24 mouse cellular contexts compared by ENCODE assay signal in genomic region chr6:54351860-54352259, GRCm38 (mm10). TPM values are rescaled to one million over a fixed set of nuclear protein-coding genes. Genes with fewer than 3 reads are reported as not detected.
DNase-seq lines count a peak whose midpoint lies in the region; ATAC-seq and TF ChIP-seq lines count a peak whose summit lies in the region.
"Had no signal": no experiment of that assay in that cellular context is flagged by ENCODE, and none has a peak within 500 bp of the region (broad histone marks: within the 10 kb centered on the region; RNA-seq: fewer than 3 reads in every experiment).

No protein-coding gene starts in this region.

- no peaks in the 10 kb centered on the region for H3K36me3 ChIP-seq in CH12.LX (replicated peaks in 1 of 2; ENCODE audit: control insufficient read depth in 1 of 2, insufficient read depth in 1 of 2, low read length in 1 of 2)
- no peaks in the 10 kb centered on the region for H3K36me3 ChIP-seq in small intestine, adult 2 months (ENCODE audit: control insufficient read depth, insufficient read depth, low read length)
- H3K36me3 ChIP-seq: forebrain, embryonic 12.5 days; heart, embryonic 10.5 days; neural tube, embryonic 13.5 days had no signal

- H3K27me3 ChIP-seq in CH12.LX (replicated peaks) = no peaks in the 10 kb centered on the region
- no peaks in the 10 kb centered on the region for H3K27me3 ChIP-seq in small intestine, adult 2 months (ENCODE audit: control insufficient read depth, insufficient read depth, low read length)
- H3K27me3 ChIP-seq: forebrain, embryonic 12.5 days; neural tube, embryonic 13.5 days had no signal

- DNase-seq in frontal cortex, postnatal 14 days (ENCODE audit: low spot score in 2 of 2) = no peak
- peak; percentile 21 for DNase-seq in layer of hippocampus, adult 9-11 months
- no peak for DNase-seq in layer of hippocampus, adult 9-10 months (ENCODE audit: low spot score)
- no peak for DNase-seq in CH12.LX (ENCODE audit: extremely low read depth)
- no peak for DNase-seq in left cerebral cortex, postnatal 4 days
- DNase-seq: adrenal gland, postnatal 25 days; cerebellum, adult 11 months; cerebellum, adult 9-11 months; kidney, adult 18-20 months; retina, postnatal 1 day; right cerebral cortex, postnatal 25 days; thymus, adult 2 months; thymus, postnatal 4 days had no signal

- H3K4me3 ChIP-seq in CH12.LX (replicated peaks in 1 of 3; ENCODE audit: low read depth in 2 of 3, low read length in 2 of 3, poor library complexity in 1 of 3) = no peak overlapping the region
- no peak overlapping the region for H3K4me3 ChIP-seq in small intestine, adult 2 months (ENCODE audit: low read depth, low read length)
- H3K4me3 ChIP-seq: forebrain, embryonic 12.5 days; heart, embryonic 10.5 days; megakaryocyte, embryonic 14.5 days; myocyte; neural tube, embryonic 13.5 days had no signal

- TF ChIP-seq POLR2A in CH12.LX (IDR thresholded peaks at IDR 0.05; ENCODE audit: low read depth, low read length) = no peak
- no peak for TF ChIP-seq POLR2A in small intestine, adult 2 months (IDR thresholded peaks at IDR 0.05; ENCODE audit: low read depth, low read length)

- WGBS in small intestine, adult 2 months = 37% methylated on average over 5 of the region's 5 CpGs

- TF ChIP-seq RAD21 in CH12.LX (IDR thresholded peaks at IDR 0.05; ENCODE audit: low read depth, low read length) = no peak

- no peak overlapping the region for H3K9ac ChIP-seq in CH12.LX (ENCODE audit: insufficient read depth, low read depth)
- H3K9ac ChIP-seq: forebrain, embryonic 12.5 days; liver, embryonic 14.5 days; neural tube, embryonic 13.5 days had no signal

- no peak overlapping the region for H3K27ac ChIP-seq in CH12.LX (ENCODE audit: insufficient read depth, low read depth)
- peak overlapping the region; percentile 96 for H3K27ac ChIP-seq in small intestine, adult 2 months (ENCODE audit: insufficient read depth, low read depth, low read length)
- H3K27ac ChIP-seq: forebrain, embryonic 12.5 days; heart, embryonic 10.5 days; kidney, postnatal 0 days; liver, embryonic 14.5 days; neural tube, embryonic 13.5 days had no signal

- no peak for TF ChIP-seq EP300 in CH12.LX (IDR thresholded peaks at IDR 0.05; ENCODE audit: low read length)

- ATAC-seq in frontal cortex, adult (ENCODE audit: low TSS enrichment) = peak; percentile 73; the same call in 1 of the 2 replicates
- ATAC-seq: hindbrain, embryonic 16.5 days; midbrain, embryonic 16.5 days had no signal

- peaks cover 0 to 7% of the 10 kb centered on the region in 2 experiments; a peak in 2 of 4 replicates for H3K4me1 ChIP-seq in CH12.LX (ENCODE audit: control insufficient read depth in 1 of 2, insufficient read depth in 2 of 2)
- peaks cover 33% of the 10 kb centered on the region; the same call in 1 of the 2 replicates for H3K4me1 ChIP-seq in small intestine, adult 2 months (ENCODE audit: control insufficient read depth, insufficient read depth, insufficient read length, low read length)

- in situ Hi-C loops in CH12.LX (cut with MboI; ENCODE audit: low pct_ligation_motif_present, low pct_unique_long_range_greater_than_20kb, low sequenced_read_pairs) = no loop called here

- no peaks in the 10 kb centered on the region for H3K9me3 ChIP-seq in CH12.LX (replicated peaks; ENCODE audit: low read length)
- H3K9me3 ChIP-seq: forebrain, embryonic 12.5 days; heart, embryonic 10.5 days; megakaryocyte, embryonic 14.5 days; neural tube, embryonic 13.5 days had no signal

- no peak overlapping the region for H3K4me2 ChIP-seq in CH12.LX (ENCODE audit: insufficient read depth, low read depth, poor library complexity, severe bottlenecking)
- H3K4me2 ChIP-seq: forebrain, embryonic 12.5 days; neural tube, embryonic 13.5 days had no signal

- dilution Hi-C loops in CH12.LX (cut with MboI; ENCODE audit: extremely low pct_ligation_motif_present, extremely low pct_unique_long_range_greater_than_20kb, low sequenced_read_pairs) = no loop called here

- no peak for TF ChIP-seq CTCF in CH12.LX (conservative IDR thresholded peaks at IDR 0.05 in 1 of 2, IDR thresholded peaks at IDR 0.05 in 1 of 2; ENCODE audit: low read depth in 2 of 2, low read length in 2 of 2)
- TF ChIP-seq CTCF in small intestine, adult 2 months (IDR thresholded peaks at IDR 0.05; ENCODE audit: extremely low read depth, insufficient read length, insufficient replicate concordance, low read depth, low read length) = no peak

- no peaks in the 10 kb centered on the region for H3K79me2 ChIP-seq in CH12.LX (replicated peaks; ENCODE audit: control insufficient read depth, extremely low read depth, insufficient read depth, poor library complexity, severe bottlenecking)

- intact Hi-C loops in left cerebral cortex, postnatal 4 days (cut with DNase I) = no loop called here

TF ChIP-seq in CH12.LX, 34 proteins besides CTCF, POLR2A, EP300 and RAD21:
- TF ChIP-seq MAFK (IDR thresholded peaks at IDR 0.05; ENCODE audit: insufficient replicate concordance, low read length) = peak; percentile 56; the same call in 1 of the 2 replicates
- TF ChIP-seq CHD1 (IDR thresholded peaks at IDR 0.05; ENCODE audit: low read depth, low read length) = no peak
- TF ChIP-seq E2F4 (IDR thresholded peaks at IDR 0.05; ENCODE audit: insufficient replicate concordance, low read depth, low read length) = no peak

RNA-seq across cellular contexts. Expression of gene Prr15, which starts 26.2 kb away (rescaled TPM):
- total RNA-seq in CH12.LX (2012; rRNA removed) = not detected in 2 replicates
- total RNA-seq in CH12.LX (2014; rRNA removed) = not detected in 2 replicates
- not detected in 2 replicates for polyA plus RNA-seq in CH12.LX (2012; ENCODE audit: insufficient read length, low read depth)
- polyA plus RNA-seq in small intestine, adult 2 months (2012; rRNA removed) = 21.2 and 166 TPM in 2 replicates
- 1 to 10 TPM; 2.6 to 2.9 TPM for total RNA-seq in left cerebral cortex, postnatal 4 days (2021)
